Mouse (Mus musculus): ENCODE measurements around the gene Fat1. TPM values are rescaled to one million over a fixed set of nuclear protein-coding genes. Genes with fewer than 3 reads are reported as not detected.

Fat1 gene
- total and polyA plus RNA-seq, 3 experiments = 0.33 TPM; not detected in 2

DNA sequence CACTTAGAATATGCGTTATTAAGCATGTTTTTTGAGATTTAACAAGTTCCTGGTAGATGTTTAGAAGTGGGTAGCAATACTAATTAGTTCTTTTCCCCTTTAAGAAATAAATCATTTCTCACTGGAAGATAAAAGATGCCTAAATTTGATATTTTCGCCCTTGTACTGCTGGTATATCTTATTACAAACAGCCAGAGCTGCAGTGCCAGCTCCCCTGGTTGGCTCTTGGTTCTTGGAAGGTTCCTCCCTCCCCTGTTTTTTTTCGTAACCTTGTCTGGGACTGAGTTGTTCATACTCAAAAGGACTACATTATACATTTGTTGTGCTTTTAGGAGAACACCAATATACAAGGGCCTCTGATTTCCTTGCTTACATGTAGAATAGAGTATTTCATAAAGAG is 62.1 kb downstream of the Fat1 start:
- TF ChIP-seq CTCF (IDR thresholded peaks at IDR 0.05; ENCODE audit: low read depth, low read length) (no peak), TAL1 (conservative IDR thresholded peaks at IDR 0.05; ENCODE audit: low read depth, low read length) (no peak), GATA1 (IDR thresholded peaks at IDR 0.05; ENCODE audit: borderline replicate concordance, low read length) (no peak), POLR2AphosphoS5 (IDR thresholded peaks at IDR 0.05; ENCODE audit: insufficient replicate concordance, low read depth, low read length) (no peak), GATA2 (IDR thresholded peaks at IDR 0.05; ENCODE audit: borderline replicate concordance, low read depth, low read length) (no peak)
- Histone ChIP-seq H3K4me1 (ENCODE audit: insufficient read depth, low read depth, low read length) (no peaks in the 10 kb centered on the region), H3K9me3 (replicated peaks) (peaks cover 23% of the 10 kb centered on the region), H3K27me3 (ENCODE audit: insufficient read depth, low read length) (no peaks in the 10 kb centered on the region), H3K4me3 (ENCODE audit: low read depth, low read length) (no peak overlapping the region), H3K36me3 (replicated peaks) (no peaks in the 10 kb centered on the region)
- ATAC-seq (ENCODE audit: extremely low read depth, insufficient number of reproducible peaks, low FRiP score, poor library complexity, severe bottlenecking) (no peak), DNase-seq (ENCODE audit: low spot score) (no peak)

DNA sequence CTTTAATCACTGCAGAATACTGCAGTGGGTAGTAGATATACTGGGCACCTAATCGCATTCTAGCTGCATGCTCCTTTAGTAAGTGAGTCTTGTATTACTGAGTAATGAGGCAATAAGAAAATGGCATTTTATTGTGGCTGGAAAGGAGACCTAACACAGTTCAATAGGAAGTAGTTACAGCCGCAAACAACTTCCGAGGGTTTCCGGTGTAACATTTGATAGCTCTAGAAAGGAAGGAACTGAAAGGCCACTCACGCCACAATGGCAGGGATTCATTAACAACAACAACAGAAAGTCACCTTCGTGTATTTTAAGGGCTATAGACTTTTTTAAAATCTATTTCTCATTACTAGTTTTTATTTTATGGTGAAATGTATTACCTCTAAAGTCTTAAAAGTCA is 62.6 kb downstream of the Fat1 start:
- TF ChIP-seq GATA2 (IDR thresholded peaks at IDR 0.05; ENCODE audit: borderline replicate concordance, low read depth, low read length) (no peak), CTCF (IDR thresholded peaks at IDR 0.05; ENCODE audit: low read depth, low read length) (no peak), TAL1 (conservative IDR thresholded peaks at IDR 0.05; ENCODE audit: low read depth, low read length) (no peak), POLR2AphosphoS5 (IDR thresholded peaks at IDR 0.05; ENCODE audit: insufficient replicate concordance, low read depth, low read length) (no peak), GATA1 (IDR thresholded peaks at IDR 0.05; ENCODE audit: borderline replicate concordance, low read length) (no peak)
- H3K4me3 ChIP-seq (ENCODE audit: low read depth, low read length) = no peak overlapping the region
- ATAC-seq (ENCODE audit: extremely low read depth, insufficient number of reproducible peaks, low FRiP score, poor library complexity, severe bottlenecking) (no peak), DNase-seq (ENCODE audit: low spot score) (no peak)
- H3K36me3 ChIP-seq (replicated peaks) = no peaks in the 10 kb centered on the region
- no peaks in the 10 kb centered on the region for H3K27me3 ChIP-seq (ENCODE audit: insufficient read depth, low read length)
- no peaks in the 10 kb centered on the region for H3K4me1 ChIP-seq (ENCODE audit: insufficient read depth, low read depth, low read length)
- H3K9me3 ChIP-seq (replicated peaks) = peaks cover 21% of the 10 kb centered on the region

DNA sequence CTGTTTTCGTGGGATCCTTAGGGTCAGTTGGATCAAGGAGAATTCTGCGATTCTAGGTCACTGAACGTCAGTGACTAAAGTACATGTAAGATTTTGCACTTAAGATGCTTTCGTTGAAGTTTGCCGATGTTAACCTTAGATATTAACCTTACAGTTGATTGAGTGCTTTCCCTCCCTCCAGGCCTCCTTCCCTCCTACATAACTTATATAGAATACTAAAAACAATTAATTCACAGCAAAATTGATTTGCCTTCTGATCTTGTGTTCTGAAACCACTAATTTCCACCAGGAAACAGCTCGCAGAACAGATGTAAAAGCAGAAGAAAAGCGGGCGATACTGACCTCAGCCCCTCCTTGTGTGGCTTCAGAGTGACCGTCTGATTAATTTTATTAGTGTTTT is 63.0 kb downstream of the Fat1 start:
- DNase-seq (ENCODE audit: low spot score) (no peak), ATAC-seq (ENCODE audit: extremely low read depth, insufficient number of reproducible peaks, low FRiP score, poor library complexity, severe bottlenecking) (no peak)
- H3K9me3 ChIP-seq (replicated peaks) = peaks cover 25% of the 10 kb centered on the region
- H3K4me3 ChIP-seq (ENCODE audit: low read depth, low read length) = no peak overlapping the region
- H3K36me3 ChIP-seq (replicated peaks) = no peaks in the 10 kb centered on the region
- no peak for TF ChIP-seq POLR2AphosphoS5 (IDR thresholded peaks at IDR 0.05; ENCODE audit: insufficient replicate concordance, low read depth, low read length)
- TF ChIP-seq GATA2 (IDR thresholded peaks at IDR 0.05; ENCODE audit: borderline replicate concordance, low read depth, low read length) = no peak
- no peak for TF ChIP-seq GATA1 (IDR thresholded peaks at IDR 0.05; ENCODE audit: borderline replicate concordance, low read length)
- no peak for TF ChIP-seq CTCF (IDR thresholded peaks at IDR 0.05; ENCODE audit: low read depth, low read length)
- no peak for TF ChIP-seq TAL1 (conservative IDR thresholded peaks at IDR 0.05; ENCODE audit: low read depth, low read length)
- no peaks in the 10 kb centered on the region for H3K4me1 ChIP-seq (ENCODE audit: insufficient read depth, low read depth, low read length)
- no peaks in the 10 kb centered on the region for H3K27me3 ChIP-seq (ENCODE audit: insufficient read depth, low read length)

DNA sequence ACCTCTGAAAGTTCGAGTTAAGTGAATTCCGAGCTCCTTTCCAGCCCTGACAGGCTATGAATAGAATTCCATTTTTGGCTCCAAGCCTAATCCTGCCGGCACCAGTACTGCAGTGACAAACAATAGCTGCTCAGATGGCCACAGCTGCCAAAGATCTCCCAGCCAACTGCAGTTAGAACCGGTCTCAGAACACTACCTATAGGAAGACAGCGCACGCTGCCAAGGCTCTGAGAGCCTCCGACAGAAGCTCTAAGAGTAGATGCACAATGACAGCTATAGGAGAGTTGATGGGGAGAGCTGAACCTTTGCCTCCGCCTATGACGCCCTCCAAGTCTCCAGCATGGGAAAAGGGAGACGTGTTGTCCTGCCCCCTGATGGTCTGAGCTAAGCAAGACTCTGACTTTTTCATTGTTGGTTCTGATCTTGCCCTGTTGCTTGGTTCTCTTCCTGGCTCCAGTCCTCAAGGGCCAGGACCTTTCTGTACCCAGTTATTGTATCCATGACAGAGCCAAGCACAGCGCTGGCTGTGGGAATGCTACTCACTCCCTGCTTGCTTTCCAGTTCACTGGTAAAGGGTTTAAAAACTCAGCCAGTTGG is 63.5 kb downstream of the Fat1 start:
- Histone ChIP-seq H3K27me3 (ENCODE audit: insufficient read depth, low read length) (no peaks in the 10 kb centered on the region), H3K36me3 (replicated peaks) (no peaks in the 10 kb centered on the region), H3K4me3 (ENCODE audit: low read depth, low read length) (no peak overlapping the region), H3K9me3 (replicated peaks) (peaks cover 25% of the 10 kb centered on the region), H3K4me1 (ENCODE audit: insufficient read depth, low read depth, low read length) (no peaks in the 10 kb centered on the region)
- TF ChIP-seq CTCF (IDR thresholded peaks at IDR 0.05; ENCODE audit: low read depth, low read length) (no peak), POLR2AphosphoS5 (IDR thresholded peaks at IDR 0.05; ENCODE audit: insufficient replicate concordance, low read depth, low read length) (no peak), GATA2 (IDR thresholded peaks at IDR 0.05; ENCODE audit: borderline replicate concordance, low read depth, low read length) (no peak), GATA1 (IDR thresholded peaks at IDR 0.05; ENCODE audit: borderline replicate concordance, low read length) (no peak), TAL1 (conservative IDR thresholded peaks at IDR 0.05; ENCODE audit: low read depth, low read length) (no peak)
- no peak for ATAC-seq (ENCODE audit: extremely low read depth, insufficient number of reproducible peaks, low FRiP score, poor library complexity, severe bottlenecking)
- DNase-seq (ENCODE audit: low spot score) = no peak

DNA sequence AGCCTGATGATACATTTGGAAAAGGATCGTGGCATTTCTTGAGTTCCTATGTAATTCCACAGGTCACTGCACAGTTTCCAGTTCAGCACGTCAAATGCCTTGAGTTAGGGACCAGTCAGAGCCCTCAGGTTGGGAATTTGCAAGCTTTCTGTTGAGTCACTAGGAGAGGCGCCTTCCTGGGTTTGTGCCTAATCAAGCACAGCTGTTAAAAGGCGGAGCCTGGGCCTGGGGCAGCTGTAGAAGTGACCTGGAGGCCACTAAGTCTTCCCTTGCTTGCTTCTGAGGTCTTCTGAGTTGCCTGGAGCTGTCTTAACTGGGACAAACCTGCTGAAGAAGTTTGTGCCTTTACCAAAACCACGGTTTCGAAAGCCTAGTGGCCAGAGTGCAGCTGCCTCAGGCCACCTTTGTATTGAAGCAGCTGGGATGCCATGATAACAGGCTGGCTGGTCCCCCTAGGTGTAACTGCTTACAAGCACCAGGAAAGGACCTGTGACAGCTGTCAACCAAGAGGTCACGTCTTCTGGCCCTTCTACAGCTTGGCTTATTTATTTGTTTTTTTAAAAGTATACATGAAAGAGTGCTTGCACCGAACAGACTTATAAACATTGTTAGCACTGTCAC is 66.4 kb downstream of the Fat1 start:
- no peaks in the 10 kb centered on the region for H3K4me1 ChIP-seq (ENCODE audit: insufficient read depth, low read depth, low read length)
- DNase-seq (ENCODE audit: low spot score) = no peak
- TF ChIP-seq GATA2 (IDR thresholded peaks at IDR 0.05; ENCODE audit: borderline replicate concordance, low read depth, low read length) = no peak
- no peak for TF ChIP-seq GATA1 (IDR thresholded peaks at IDR 0.05; ENCODE audit: borderline replicate concordance, low read length)
- TF ChIP-seq CTCF (IDR thresholded peaks at IDR 0.05; ENCODE audit: low read depth, low read length) = no peak
- TF ChIP-seq POLR2AphosphoS5 (IDR thresholded peaks at IDR 0.05; ENCODE audit: insufficient replicate concordance, low read depth, low read length) = no peak
- no peak for TF ChIP-seq TAL1 (conservative IDR thresholded peaks at IDR 0.05; ENCODE audit: low read depth, low read length)
- no peak for ATAC-seq (ENCODE audit: extremely low read depth, insufficient number of reproducible peaks, low FRiP score, poor library complexity, severe bottlenecking)
- no peaks in the 10 kb centered on the region for H3K36me3 ChIP-seq (replicated peaks)
- no peaks in the 10 kb centered on the region for H3K27me3 ChIP-seq (ENCODE audit: insufficient read depth, low read length)
- H3K9me3 ChIP-seq (replicated peaks) = peaks cover 28% of the 10 kb centered on the region
- H3K4me3 ChIP-seq (ENCODE audit: low read depth, low read length) = no peak overlapping the region

DNA sequence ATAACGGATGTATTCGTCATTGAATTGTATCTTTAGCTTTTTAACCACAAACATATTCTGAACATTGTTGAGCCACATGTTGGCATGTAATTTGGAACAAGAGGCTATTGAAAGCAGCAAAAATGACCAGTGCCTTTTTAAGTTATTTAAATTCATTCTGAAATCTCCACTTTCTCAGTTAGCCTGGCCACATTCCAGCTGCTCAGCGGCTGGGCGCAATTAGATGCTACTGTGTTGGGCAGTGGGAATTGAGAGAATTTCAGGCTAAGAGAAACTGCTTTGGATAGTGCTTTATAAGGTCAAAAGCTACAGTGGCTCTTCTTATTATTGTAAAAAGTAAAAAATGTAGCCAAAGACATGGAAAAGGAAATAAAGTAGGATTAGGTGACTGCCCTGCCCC is 67.4 kb downstream of the Fat1 start:
- Histone ChIP-seq H3K4me3 (ENCODE audit: low read depth, low read length) (no peak overlapping the region), H3K4me1 (ENCODE audit: insufficient read depth, low read depth, low read length) (no peaks in the 10 kb centered on the region), H3K9me3 (replicated peaks) (peaks cover 28% of the 10 kb centered on the region), H3K27me3 (ENCODE audit: insufficient read depth, low read length) (no peaks in the 10 kb centered on the region), H3K36me3 (replicated peaks) (no peaks in the 10 kb centered on the region)
- DNase-seq (ENCODE audit: low spot score) = no peak
- no peak for ATAC-seq (ENCODE audit: extremely low read depth, insufficient number of reproducible peaks, low FRiP score, poor library complexity, severe bottlenecking)
- no peak for TF ChIP-seq GATA1 (IDR thresholded peaks at IDR 0.05; ENCODE audit: borderline replicate concordance, low read length)
- TF ChIP-seq CTCF (IDR thresholded peaks at IDR 0.05; ENCODE audit: low read depth, low read length) = no peak
- TF ChIP-seq TAL1 (conservative IDR thresholded peaks at IDR 0.05; ENCODE audit: low read depth, low read length) = no peak
- TF ChIP-seq GATA2 (IDR thresholded peaks at IDR 0.05; ENCODE audit: borderline replicate concordance, low read depth, low read length) = no peak
- no peak for TF ChIP-seq POLR2AphosphoS5 (IDR thresholded peaks at IDR 0.05; ENCODE audit: insufficient replicate concordance, low read depth, low read length)
